Mouse (Mus musculus) stomach, postnatal 0 days (tissue): ENCODE results near the gene Siah1b. TPM values are rescaled to one million over a fixed set of nuclear protein-coding genes. Genes with fewer than 3 reads are reported as not detected.

ENCODE experiments used
- ATAC-seq: fragments of 200-750 bp; cut with Nextera tagmentation; 2 replicates; pipeline ENCODE4 v1.8.0; 2017; ENCODE audit not compliant: low FRiP score, low TSS enrichment
- DNase-seq: peaks from one replicate; pipeline ENCODE4 v3.0.0-alpha.2; 2016; ENCODE audit warnings: low spot score
- H3K27ac ChIP-seq: fragments of 300-500 bp; sonication (generic); replicated peaks from 2 replicates; pipeline ENCODE4 v1.5.1; 2014; ENCODE audit warnings: mild to moderate bottlenecking, control low read depth
- H3K27me3 ChIP-seq: fragments of 300-500 bp; sonication (generic); 2 replicates; pipeline ENCODE4 v1.6.1; 2014; ENCODE audit warnings: low read length; ENCODE audit not compliant: control insufficient read depth, insufficient read depth
- H3K36me3 ChIP-seq: fragments of 300-500 bp; sonication (generic); 2 replicates; pipeline ENCODE4 v1.6.1; 2014; ENCODE audit warnings: low read length, mixed read lengths; ENCODE audit not compliant: control insufficient read depth, insufficient read depth
- H3K4me1 ChIP-seq: fragments of 300-500 bp; sonication (generic); replicated peaks from 2 replicates; pipeline ENCODE4 v1.6.1; 2014; ENCODE audit warnings: antibody characterized with exemption; ENCODE audit not compliant: control insufficient read depth, insufficient read depth
- H3K4me2 ChIP-seq: fragments of 300-500 bp; sonication (generic); replicated peaks from 2 replicates; pipeline ENCODE4 v1.6.1; 2014; ENCODE audit warnings: low read depth, mild to moderate bottlenecking, control low read depth, moderate library complexity
- H3K4me3 ChIP-seq: fragments of 300-500 bp; sonication (generic); 2 replicates; pipeline ENCODE4 v1.5.1; 2014; ENCODE audit warnings: low read depth, low read length, control low read depth
- H3K9ac ChIP-seq: fragments of 300-500 bp; sonication (generic); 2 replicates; pipeline ENCODE4 v1.6.1; 2014; ENCODE audit warnings: mild to moderate bottlenecking, low read length, control low read depth, mixed read lengths
- H3K9me3 ChIP-seq: fragments of 300-500 bp; sonication (generic); 2 replicates; pipeline ENCODE4 v1.6.1; 2016; ENCODE audit warnings: low read length; ENCODE audit not compliant: control insufficient read depth
- CTCF ChIP-seq: IDR thresholded peaks from 2 replicates; pipeline ENCODE4 v1.5.1; 2016; ENCODE audit warnings: antibody characterized with exemption, low read depth, mild to moderate bottlenecking, moderate library complexity
- EP300 ChIP-seq: optimal IDR thresholded peaks from 2 replicates; pipeline ENCODE3; 2016; ENCODE audit warnings: antibody characterized with exemption
- WGBS: fragments of 180-500 bp; shearing (Covaris S2); extraction: QIAGEN DNeasy Blood & Tissue Kit; methylation state at CpG from one replicate; pipeline ENCODE4 v1.1.7; 2014; 5-methylcytosine and 5-hydroxymethylcytosine counted together
- polyA plus RNA-seq: library from polyadenylated mRNA; unstranded; fragments of >200 nt; fragmentation: Nextera tagmentation; extraction: Ambion mirVana; gene quantifications from 2 replicates; pipeline ENCODE4 v1.2.1, GENCODE M21; 2015

Siah1b gene
- polyA plus RNA-seq, 1 experiment from 2014 or later = 8.9 TPM

- Histone ChIP-seq H3K27ac (no peak within 1 kb of the TSS), H3K4me2 (peak within 1 kb of the TSS; percentile 53), H3K27me3 (no peaks in the 10 kb centered on the region), H3K4me3 (peak within 1 kb of the TSS; percentile 39), H3K4me1 (no peaks in the 10 kb centered on the region), H3K9me3 (no peaks in the 10 kb centered on the region), H3K36me3 (no peaks in the 10 kb centered on the region), H3K9ac (peak within 1 kb of the TSS; percentile 48; the same call in 1 of the 2 replicates)
- 20% methylated on average over 13 of the region's 22 CpGs for WGBS
- TF ChIP-seq CTCF (no peak), EP300 (no peak)
- peak; percentile 99 for ATAC-seq
- peak; percentile 93 for DNase-seq
These were observed 48.5 kb downstream of the Siah1b start, which contains the start of gene Car5b for GRCm38 (mm10) chrX:164027607-164028289. Gene Car5b, minus strand, starts transcription at chrX:164027997.

Other genes starting within 250 kb of the Siah1b start
- gene Ap1s2, start 167.5 kb downstream of the Siah1b start, polyA plus RNA-seq = 9.4 and 9.7 TPM in 2 replicates
- gene Zrsr2, start 117.8 kb downstream of the Siah1b start, polyA plus RNA-seq = 34.8 and 40.3 TPM in 2 replicates
- gene Car5b, start 48.5 kb downstream of the Siah1b start, polyA plus RNA-seq = 3.8 and 4.2 TPM in 2 replicates
- gene Cltrn, start 12.3 kb upstream of the Siah1b start, polyA plus RNA-seq = 1.5 and 1.7 TPM in 2 replicates
- gene Ace2, start 62.8 kb upstream of the Siah1b start, polyA plus RNA-seq = 40.4 and 47.7 TPM in 2 replicates
- gene Bmx, start 181.7 kb upstream of the Siah1b start, polyA plus RNA-seq = 0.51 and 0.52 TPM in 2 replicates
- 19.6 and 19.8 TPM in 2 replicates for gene Pir, start 192.9 kb upstream of the Siah1b start, polyA plus RNA-seq